Mouse (Mus musculus): ENCODE results near the gene Acaa1b. TPM values are rescaled to one million over a fixed set of nuclear protein-coding genes. Genes with fewer than 3 reads are reported as not detected.

Gene Acaa1b
- total RNA-seq, 2 experiments from 2014 or later: 12.5 to 19.8 TPM

Other genes with a start within 250 kb of the Acaa1b start
- 10 to 100 TPM; 30.4 to 32.8 TPM for gene Ctdspl, start 230.6 kb downstream of the Acaa1b start, total RNA-seq (2021)
- gene Vill, start 104.3 kb downstream of the Acaa1b start, total RNA-seq (2021): 1 to 10 TPM in 1 of 2 experiments, under 1 TPM in 1; 0.66 to 1.4 TPM
- gene Plcd1, start 63.6 kb downstream of the Acaa1b start, total RNA-seq (2021): 1 to 10 TPM; 8.0 to 9.6 TPM
- 1 to 10 TPM; 1.7 to 2.3 TPM for gene Dlec1, start 54.6 kb downstream of the Acaa1b start, total RNA-seq (2021)
- not detected for gene Gm47289, start 2.1 kb upstream of the Acaa1b start, total RNA-seq (2021)
- not detected for gene Slc22a13, start 52.0 kb upstream of the Acaa1b start, total RNA-seq (2021)
- gene Oxsr1, start 165.3 kb upstream of the Acaa1b start, total RNA-seq (2021): 10 to 100 TPM; 32.1 to 35.7 TPM
- 100 to 1,000 TPM; 104 to 116 TPM for gene Acaa1a, start 182.6 kb upstream of the Acaa1b start, total RNA-seq (2021)
- 10 to 100 TPM; 25.9 to 36.7 TPM for gene Myd88, start 184.3 kb upstream of the Acaa1b start, total RNA-seq (2021)
- under 1 TPM; 0.79 to 0.99 TPM for gene Xylb, start 200.3 kb upstream of the Acaa1b start, total RNA-seq (2021)
- not detected for gene Slc22a14, start 208.5 kb upstream of the Acaa1b start, total RNA-seq (2021)
- 1 to 10 TPM; 5.5 to 6.6 TPM for gene Acvr2b, start 245.0 kb upstream of the Acaa1b start, total RNA-seq (2021)